13 mouse cellular contexts compared by ENCODE assay signal in the genomic region with DNA sequence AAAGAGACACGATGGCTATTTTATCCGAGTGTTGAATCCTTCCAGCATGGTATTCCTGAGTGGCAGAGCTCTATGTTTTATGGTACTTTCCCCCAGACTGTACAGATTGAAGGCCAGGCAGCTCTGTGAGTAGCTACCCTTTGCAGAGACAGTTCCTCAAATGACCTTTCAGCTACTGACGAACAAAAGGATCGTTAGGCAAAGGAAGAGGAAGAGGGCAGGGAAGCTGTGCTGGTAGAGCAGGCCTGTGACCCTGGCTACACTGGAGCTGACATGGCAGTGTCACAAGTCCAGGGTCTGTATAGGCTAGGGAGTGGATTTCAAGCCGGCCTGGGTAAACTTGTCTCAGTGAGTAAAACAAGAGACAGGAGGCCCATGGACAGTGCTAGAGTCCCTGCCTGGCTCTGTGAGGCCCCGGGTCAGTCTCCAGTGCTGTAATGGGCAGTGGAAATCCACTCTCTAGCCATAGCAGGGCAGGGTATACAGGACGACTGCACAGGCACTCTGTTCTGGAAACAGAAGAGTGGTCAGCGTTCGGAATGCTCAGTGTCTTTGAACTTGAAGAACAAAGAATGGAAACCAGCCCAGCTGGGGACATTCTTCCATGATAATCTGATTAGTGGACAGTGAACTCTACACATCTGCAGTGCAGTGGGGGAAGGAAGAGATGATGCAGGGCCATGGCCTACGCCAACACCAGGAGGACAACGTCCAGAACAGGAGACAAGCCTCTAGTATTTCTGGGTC. TPM values are rescaled to one million over a fixed set of nuclear protein-coding genes. Genes with fewer than 3 reads are reported as not detected.
A peak's percentile ranks its signal among the peaks of the same experiment; 100 is the strongest.
DNase-seq lines count a peak whose midpoint lies in the region; ATAC-seq and TF ChIP-seq lines count a peak whose summit lies in the region.
"Had no signal": no experiment of that assay in that cellular context is flagged by ENCODE, and none has a peak within 500 bp of the region (broad histone marks: within the 10 kb centered on the region; RNA-seq: fewer than 3 reads in every experiment).

No protein-coding gene starts in this region.

- no peaks in the 10 kb centered on the region for H3K79me2 ChIP-seq in liver, adult 2 months (ENCODE audit: control insufficient read depth, insufficient read depth, low read length)

- DNase-seq in heart, adult 9 months (ENCODE audit: low spot score in 2 of 2) = no peak
- DNase-seq in liver, adult 2 months (ENCODE audit: extremely low read depth, low read depth, low spot score) = peak; percentile 66
- no peak for DNase-seq in liver
- no peak for DNase-seq in liver, postnatal 0 days
- DNase-seq in ovary, postnatal 10 days (ENCODE audit: low spot score) = no peak
- DNase-seq: cerebellum, postnatal 10 days; lung, embryonic 14.5 days; thymus, adult 18-20 months had no signal

- no peaks in the 10 kb centered on the region for H3K27me3 ChIP-seq in heart, embryonic 13.5 days (replicated peaks)
- H3K27me3 ChIP-seq in liver, adult 2 months (ENCODE audit: control insufficient read depth, insufficient read depth, low read length) = no peaks in the 10 kb centered on the region
- H3K27me3 ChIP-seq in liver, postnatal 0 days (ENCODE audit: insufficient read depth, low read length) = no peaks in the 10 kb centered on the region

- H3K4me3 ChIP-seq in heart, embryonic 13.5 days = no peak overlapping the region
- no peak overlapping the region for H3K4me3 ChIP-seq in liver, adult 2 months (ENCODE audit: insufficient read depth, low read depth, low read length)
- H3K4me3 ChIP-seq in brown adipose tissue, adult 24 weeks (ENCODE audit: insufficient read depth, low read depth, low read length) = no peak overlapping the region
- no peak overlapping the region for H3K4me3 ChIP-seq in liver, postnatal 0 days (ENCODE audit: low read depth, low read length)
- H3K4me3 ChIP-seq: erythroblast, embryonic 14.5 days had no signal

- H3K27ac ChIP-seq in heart, embryonic 13.5 days (replicated peaks) = peak overlapping the region; percentile 33
- peak overlapping the region; percentile 20 for H3K27ac ChIP-seq in liver, adult 2 months (replicated peaks; ENCODE audit: insufficient read depth, low read depth, low read length)
- peak overlapping the region; percentile 88 for H3K27ac ChIP-seq in brown adipose tissue, adult 24 weeks (replicated peaks; ENCODE audit: low read depth, low read length)
- no peak overlapping the region for H3K27ac ChIP-seq in liver, postnatal 0 days (ENCODE audit: low read depth)

- no peak overlapping the region for H3K4me2 ChIP-seq in heart, embryonic 13.5 days
- H3K4me2 ChIP-seq in liver, postnatal 0 days (ENCODE audit: low read depth, low read length) = no peak overlapping the region
- H3K4me2 ChIP-seq: lung, embryonic 14.5 days had no signal

- WGBS in heart, embryonic 13.5 days = 49% methylated on average over 11 of the region's 11 CpGs
- 53% methylated on average over 11 of the region's 11 CpGs for WGBS in liver, adult 2 months
- 57% methylated on average over 11 of the region's 11 CpGs for WGBS in liver, postnatal 0 days (ENCODE audit: insufficient replicate concordance)

- peaks cover 43% of the 10 kb centered on the region for H3K4me1 ChIP-seq in heart, embryonic 13.5 days
- peaks cover 6% of the 10 kb centered on the region; the same call in 1 of the 2 replicates for H3K4me1 ChIP-seq in liver, adult 2 months (ENCODE audit: control insufficient read depth, insufficient read depth, low read length)
- peaks cover 35% of the 10 kb centered on the region for H3K4me1 ChIP-seq in brown adipose tissue, adult 24 weeks (ENCODE audit: control insufficient read depth, insufficient read depth, insufficient read length, low read length)
- peaks cover 13% of the 10 kb centered on the region for H3K4me1 ChIP-seq in liver, postnatal 0 days (ENCODE audit: insufficient read depth)

- TF ChIP-seq EP300 in liver, postnatal 0 days (IDR thresholded peaks at IDR 0.05; ENCODE audit: low read depth) = no peak

- H3K9ac ChIP-seq in heart, embryonic 13.5 days = no peak overlapping the region
- H3K9ac ChIP-seq in liver, adult 2 months (ENCODE audit: low read depth, low read length) = no peak overlapping the region
- no peak overlapping the region for H3K9ac ChIP-seq in liver, postnatal 0 days (replicated peaks)
- H3K9ac ChIP-seq: lung, embryonic 14.5 days had no signal

- no peaks in the 10 kb centered on the region for H3K36me3 ChIP-seq in heart, embryonic 13.5 days
- no peaks in the 10 kb centered on the region for H3K36me3 ChIP-seq in liver, adult 2 months (ENCODE audit: control insufficient read depth, insufficient read depth, low read length)
- no peaks in the 10 kb centered on the region for H3K36me3 ChIP-seq in liver, postnatal 0 days (replicated peaks; ENCODE audit: insufficient read depth, low read length)

- no peak for ATAC-seq in heart, embryonic 13.5 days (ENCODE audit: extremely low read depth, insufficient number of reproducible peaks, low FRiP score, low TSS enrichment)
- peak; percentile 35; the same call in 1 of the 2 replicates for ATAC-seq in liver, postnatal 0 days
- no peak for ATAC-seq in megakaryocyte-erythroid progenitor cell, adult 5-6 weeks (replicated peaks; ENCODE audit: low FRiP score, low TSS enrichment, poor library complexity, severe bottlenecking)
- ATAC-seq: CD4-positive, CD25-positive, alpha-beta regulatory T cell, adult 4 months had no signal

- no peaks in the 10 kb centered on the region for H3K9me3 ChIP-seq in heart, embryonic 13.5 days
- no peaks in the 10 kb centered on the region for H3K9me3 ChIP-seq in liver, postnatal 0 days (ENCODE audit: low read length)

- no peak for TF ChIP-seq CTCF in liver, adult 2 months (IDR thresholded peaks at IDR 0.05; ENCODE audit: low read depth, low read length)
- TF ChIP-seq CTCF in liver, postnatal 0 days (IDR thresholded peaks at IDR 0.05; ENCODE audit: low read depth) = no peak

- no peak for TF ChIP-seq POLR2A in liver, adult 2 months (IDR thresholded peaks at IDR 0.05; ENCODE audit: extremely low read depth, insufficient read depth, low read length)

RNA-seq across cellular contexts. Expression of a gene that starts 51.3 kb away (rescaled TPM):
- polyA plus RNA-seq in heart, embryonic 13.5 days (2015; fragmentation: Nextera tagmentation; extraction: Ambion mirVana) = 8.4 and 9.8 TPM in 2 replicates
- 1.1 and 1.7 TPM in 2 replicates for total RNA-seq in liver, adult 2 months (2014; rRNA removed)
- polyA plus RNA-seq in liver, adult 2 months (2012; rRNA removed) = 2.1 TPM in 2 replicates
- polyA plus RNA-seq in brown adipose tissue, adult 24 weeks (2012; ENCODE audit: insufficient read depth, insufficient read length, missing spikeins) = 5.6 and 5.8 TPM in 2 replicates
- polyA plus RNA-seq in liver, postnatal 0 days (2015; fragmentation: Nextera tagmentation; extraction: Ambion mirVana) = 1.6 TPM in 2 replicates
- total RNA-seq in megakaryocyte-erythroid progenitor cell, adult 5-6 weeks (2014; fragmentation: Nextera tagmentation) = 6.1 and 18.1 TPM in 2 replicates
- total RNA-seq in megakaryocyte-erythroid progenitor cell, adult 5-6 weeks (2017) = 6.9 and 8.5 TPM in 2 replicates
